Mouse (Mus musculus) small intestine, adult 2 months (tissue): ENCODE results near the gene Gm38100. TPM values are rescaled to one million over a fixed set of nuclear protein-coding genes. Genes with fewer than 3 reads are reported as not detected.

Experiments used
- H3K27ac ChIP-seq: fragments of 200-500 bp; 2 replicates; pipeline ENCODE4 v1.5.1; 2012; ENCODE audit warnings: low read depth, low read length, control low read depth, inconsistent platforms; ENCODE audit not compliant: insufficient read depth
- H3K27me3 ChIP-seq: fragments of 200-500 bp; 2 replicates; pipeline ENCODE4 v1.6.1; 2012; ENCODE audit warnings: mild to moderate bottlenecking, moderate library complexity, low read length, inconsistent platforms; ENCODE audit not compliant: control insufficient read depth, insufficient read depth
- H3K36me3 ChIP-seq: fragments of 200-500 bp; 2 replicates; pipeline ENCODE4 v1.6.1; 2012; ENCODE audit warnings: mild to moderate bottlenecking, low read length, control low read depth, inconsistent platforms; ENCODE audit not compliant: control insufficient read depth, insufficient read depth
- H3K4me1 ChIP-seq: fragments of 200-500 bp; 2 replicates; pipeline ENCODE4 v1.6.1; 2012; ENCODE audit warnings: low read length, inconsistent platforms, mixed read lengths; ENCODE audit not compliant: control insufficient read depth, insufficient read depth, insufficient read length
- H3K4me3 ChIP-seq: fragments of 200-500 bp; 2 replicates; pipeline ENCODE4 v1.5.1; 2012; ENCODE audit warnings: low read depth, mild to moderate bottlenecking, control low read depth, inconsistent platforms, low read length, moderate library complexity
- CTCF ChIP-seq: fragments of 200-500 bp; IDR thresholded peaks from 2 replicates; pipeline ENCODE4 v1.5.1; 2012; ENCODE audit warnings: low read depth, mild to moderate bottlenecking, control low read depth, inconsistent platforms, low read length, moderate library complexity, mixed read lengths; ENCODE audit not compliant: insufficient replicate concordance, insufficient read length; ENCODE audit errors: extremely low read depth
- POLR2A ChIP-seq: fragments of 200-500 bp; IDR thresholded peaks from 2 replicates; pipeline ENCODE4 v1.6.1; 2012; ENCODE audit warnings: low read depth, mild to moderate bottlenecking, control low read depth, inconsistent platforms, low read length, moderate library complexity
- WGBS: fragments of 180-500 bp; shearing (Covaris S2); methylation state at CpG from one replicate; pipeline ENCODE4 v1.1.7; 2018; 5-methylcytosine and 5-hydroxymethylcytosine counted together
- polyA plus RNA-seq: library from polyadenylated mRNA; depleted of rRNA; stranded (reverse); fragments of >200 nt; gene quantifications from 2 replicates; pipeline ENCODE4 v1.2.3, GENCODE M21; 2012

The Gm38100 gene
- polyA plus RNA-seq, 1 experiment = not detected

DNA sequence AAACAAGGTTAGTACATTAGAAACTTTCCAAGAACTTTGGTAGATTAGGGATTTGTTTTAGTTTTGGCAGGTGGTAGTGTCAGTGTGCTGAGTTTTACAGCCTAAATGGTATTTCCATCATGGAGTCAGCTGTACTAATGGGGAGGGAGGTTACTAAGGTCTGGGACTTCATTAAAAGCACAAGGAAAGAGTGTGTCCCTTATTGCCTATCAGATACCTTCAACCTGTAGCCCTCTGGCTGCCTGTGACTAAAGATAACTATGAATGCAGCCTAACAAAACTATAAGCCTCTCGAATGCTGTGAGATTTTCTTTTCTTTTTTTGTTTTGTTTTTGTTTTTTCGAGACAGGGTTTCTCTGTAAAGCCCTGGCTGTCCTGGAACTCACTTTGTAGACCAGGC, 8.9 kb upstream of the Gm38100 start:
- WGBS = 88% methylated on average over 2 of the region's 2 CpGs
- no peak overlapping the region for H3K27ac ChIP-seq
- no peak overlapping the region for H3K4me3 ChIP-seq
- no peaks in the 10 kb centered on the region for H3K27me3 ChIP-seq
- no peaks in the 10 kb centered on the region for H3K36me3 ChIP-seq
- TF ChIP-seq CTCF (no peak), POLR2A (no peak)
- no peaks in the 10 kb centered on the region for H3K4me1 ChIP-seq

DNA sequence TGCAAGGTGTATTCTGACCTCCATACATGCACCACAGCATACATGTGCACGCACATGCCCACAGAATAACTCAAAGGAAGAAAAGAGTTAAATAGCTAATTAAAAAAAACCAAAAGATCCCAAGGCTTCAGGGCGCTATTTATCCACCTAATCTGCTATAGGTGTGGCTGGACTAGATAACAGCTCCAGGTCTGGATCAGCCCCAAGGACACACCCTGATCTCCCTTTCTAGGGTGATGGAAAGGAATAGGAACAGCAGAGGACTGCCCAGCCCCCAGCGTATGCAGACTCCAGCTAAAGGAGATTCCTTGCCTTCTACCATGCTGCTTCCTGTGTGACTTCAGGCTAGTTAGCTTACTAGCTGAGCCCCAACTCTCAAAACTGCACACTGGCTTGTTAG, 8.1 kb upstream of the Gm38100 start:
- no peaks in the 10 kb centered on the region for H3K4me1 ChIP-seq
- H3K4me3 ChIP-seq = no peak overlapping the region
- no peaks in the 10 kb centered on the region for H3K36me3 ChIP-seq
- H3K27me3 ChIP-seq = no peaks in the 10 kb centered on the region
- H3K27ac ChIP-seq = no peak overlapping the region
- no peak for TF ChIP-seq CTCF
- no peak for TF ChIP-seq POLR2A
- 64% methylated on average over 3 of the region's 3 CpGs for WGBS

DNA sequence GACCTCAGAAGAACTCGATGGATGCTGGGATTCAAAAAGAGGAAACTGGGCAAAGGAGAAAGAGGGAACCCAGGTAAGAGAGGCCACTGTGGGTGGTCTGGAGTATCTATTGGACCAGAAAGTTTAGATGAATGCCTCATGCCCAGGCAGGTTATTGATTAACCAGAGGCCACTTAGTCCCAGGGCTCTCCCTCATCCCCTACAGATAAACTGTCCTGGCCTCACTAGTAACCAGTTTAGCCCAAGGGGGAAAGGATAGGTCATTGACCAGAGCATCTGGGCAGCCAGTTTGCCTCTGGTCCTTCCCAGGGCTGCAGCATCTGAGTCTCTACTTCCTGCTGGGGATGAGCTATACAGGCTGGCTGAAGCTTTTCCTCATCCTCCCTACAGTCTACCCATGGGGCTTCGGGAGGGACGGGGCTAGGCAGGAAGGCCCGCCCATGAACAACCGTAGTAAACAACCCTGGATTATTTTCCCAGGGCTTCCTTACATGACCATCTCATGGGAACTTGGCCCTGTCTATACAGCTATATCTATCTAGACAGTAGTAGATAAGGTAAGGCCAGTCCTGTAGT, 6.3 kb upstream of the Gm38100 start:
- no peaks in the 10 kb centered on the region for H3K27me3 ChIP-seq
- no peaks in the 10 kb centered on the region for H3K36me3 ChIP-seq
- WGBS = 44% methylated on average over 5 of the region's 5 CpGs
- no peaks in the 10 kb centered on the region for H3K4me1 ChIP-seq
- no peak for TF ChIP-seq CTCF
- no peak for TF ChIP-seq POLR2A
- no peak overlapping the region for H3K4me3 ChIP-seq
- H3K27ac ChIP-seq = no peak overlapping the region

DNA sequence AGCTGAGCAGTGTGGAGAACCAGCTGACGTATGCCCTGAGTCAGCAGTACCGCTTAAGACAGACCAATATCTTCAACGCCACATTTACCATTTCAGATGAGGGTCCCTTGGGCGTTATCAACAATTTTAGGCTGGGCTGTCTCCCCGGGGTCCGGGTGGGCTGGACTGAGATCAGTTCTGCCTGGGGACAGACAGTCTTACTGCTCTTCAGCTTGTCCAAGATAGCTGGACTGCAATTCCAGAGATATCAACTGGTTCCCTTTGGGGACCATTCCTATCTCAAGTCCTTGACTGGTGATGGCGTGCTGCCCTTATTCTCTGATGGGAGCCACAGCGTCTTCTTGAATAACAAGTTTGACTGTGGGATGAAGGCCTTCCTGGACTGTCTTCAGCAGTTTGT, 962 bp downstream of the Gm38100 start:
- Histone ChIP-seq H3K4me3 (no peak overlapping the region), H3K4me1 (no peaks in the 10 kb centered on the region), H3K27me3 (no peaks in the 10 kb centered on the region), H3K36me3 (no peaks in the 10 kb centered on the region), H3K27ac (no peak overlapping the region)
- WGBS = 85% methylated on average over 8 of the region's 8 CpGs
- TF ChIP-seq CTCF = no peak
- no peak for TF ChIP-seq POLR2A

DNA sequence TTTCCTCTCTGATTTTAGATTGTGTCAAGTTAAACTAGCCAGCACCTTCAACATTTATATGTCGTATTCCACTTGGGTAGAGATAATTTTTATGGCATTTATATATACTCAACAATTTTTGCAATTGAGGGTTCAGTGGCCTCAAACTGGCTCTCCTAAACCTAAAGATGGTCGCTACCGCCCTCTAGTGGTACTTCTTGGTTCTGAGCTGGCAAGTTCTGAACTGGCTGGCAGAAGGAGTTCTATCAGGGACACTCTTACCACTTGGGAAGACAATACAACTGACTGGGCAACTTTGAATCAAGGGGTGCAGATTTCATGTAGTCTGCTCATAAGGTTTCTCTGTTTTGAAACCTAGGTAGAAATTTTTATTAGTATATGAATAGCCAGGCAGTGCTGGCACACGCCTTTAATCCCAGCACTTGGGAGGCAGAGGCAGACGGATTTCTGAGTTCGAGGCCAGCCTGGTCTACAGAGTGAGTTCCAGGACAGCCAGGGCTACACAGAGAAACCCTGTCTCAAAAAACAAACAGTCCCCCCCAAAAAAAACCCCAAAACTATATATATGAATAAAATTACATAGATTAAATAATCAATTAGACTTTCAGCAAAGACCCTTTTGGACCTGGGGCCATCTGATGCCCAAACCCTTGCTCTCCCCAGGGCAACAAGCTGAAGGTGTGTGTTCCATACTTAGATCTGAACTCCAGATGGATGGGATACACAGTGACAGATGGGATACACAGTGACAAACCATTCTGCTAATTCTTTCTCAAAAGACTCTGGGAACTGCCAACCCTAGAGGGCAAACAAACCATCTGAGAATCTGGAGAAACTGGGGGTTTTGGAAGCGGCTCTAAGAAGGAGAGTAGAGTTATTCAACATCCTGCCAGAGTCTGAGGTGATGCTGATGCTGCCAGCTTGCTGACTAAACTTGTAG, 4.0 kb downstream of the Gm38100 start:
- H3K36me3 ChIP-seq = no peaks in the 10 kb centered on the region
- H3K4me3 ChIP-seq = no peak overlapping the region
- H3K27me3 ChIP-seq = no peaks in the 10 kb centered on the region
- WGBS = 43% methylated on average over 7 of the region's 7 CpGs
- no peak overlapping the region for H3K27ac ChIP-seq
- TF ChIP-seq CTCF (peak; percentile 40; the same call in 1 of the 2 replicates), POLR2A (no peak)
- no peaks in the 10 kb centered on the region for H3K4me1 ChIP-seq

DNA sequence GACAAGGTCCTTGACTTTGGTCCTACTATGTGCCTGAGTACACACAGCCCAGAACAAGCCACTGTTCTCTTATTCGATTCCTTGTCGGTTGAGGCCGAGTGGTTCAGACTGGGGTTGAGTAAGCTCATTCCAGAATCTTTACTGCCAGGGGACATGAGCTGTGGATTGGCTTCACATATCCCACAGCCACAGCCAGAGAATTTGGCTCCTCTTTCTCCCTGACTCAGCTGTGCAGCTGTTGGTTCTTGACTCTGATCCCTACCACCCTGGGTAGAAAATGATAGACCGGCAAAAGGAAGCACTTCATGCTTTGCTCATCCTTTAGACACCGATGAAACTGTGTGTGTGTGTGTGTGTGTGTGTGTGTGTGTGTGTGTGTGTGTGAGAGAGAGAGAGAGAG, 11.3 kb downstream of the Gm38100 start:
- TF ChIP-seq POLR2A (no peak), CTCF (no peak)
- Histone ChIP-seq H3K27me3 (no peaks in the 10 kb centered on the region), H3K27ac (no peak overlapping the region), H3K4me1 (no peaks in the 10 kb centered on the region), H3K36me3 (no peaks in the 10 kb centered on the region), H3K4me3 (no peak overlapping the region)
- WGBS = 85% methylated on average over 5 of the region's 5 CpGs

DNA sequence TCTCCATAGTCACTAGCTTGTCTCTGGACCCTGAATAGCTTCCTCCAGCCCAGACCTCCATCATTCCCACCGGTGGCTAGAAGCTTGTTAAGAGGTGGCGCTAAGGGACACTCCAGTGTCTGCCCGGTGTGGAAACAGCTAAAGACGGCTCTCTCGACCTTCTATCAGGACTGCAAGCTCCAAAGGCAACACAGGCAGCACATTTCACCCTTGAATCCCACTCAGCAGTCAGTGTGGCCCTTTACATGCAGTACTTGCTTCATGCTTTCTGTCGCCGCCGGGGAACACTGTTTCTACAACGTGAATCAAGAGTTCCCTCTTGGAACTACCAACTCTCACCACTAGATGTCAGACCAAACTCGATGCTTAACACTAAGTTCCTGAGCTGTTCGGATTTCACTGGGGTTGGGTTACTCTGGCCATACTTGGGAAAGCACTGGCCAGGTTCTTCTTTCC, 16.2 kb downstream of the Gm38100 start:
- Histone ChIP-seq H3K4me1 (no peaks in the 10 kb centered on the region), H3K36me3 (no peaks in the 10 kb centered on the region), H3K27ac (no peak overlapping the region), H3K4me3 (no peak overlapping the region), H3K27me3 (no peaks in the 10 kb centered on the region)
- no peak for TF ChIP-seq POLR2A
- TF ChIP-seq CTCF = peak; percentile 30; the same call in 1 of the 2 replicates
- 15% methylated on average over 11 of the region's 11 CpGs for WGBS
